Mouse (Mus musculus) urinary bladder, postnatal 25 days (tissue): Measurements from ENCODE around the gene Pwwp2b.

Experiments
- DNase-seq: peaks from one replicate; pipeline ENCODE4 v3.0.0; 2022; ENCODE audit warnings: low spot score

Pwwp2b gene

DNA sequence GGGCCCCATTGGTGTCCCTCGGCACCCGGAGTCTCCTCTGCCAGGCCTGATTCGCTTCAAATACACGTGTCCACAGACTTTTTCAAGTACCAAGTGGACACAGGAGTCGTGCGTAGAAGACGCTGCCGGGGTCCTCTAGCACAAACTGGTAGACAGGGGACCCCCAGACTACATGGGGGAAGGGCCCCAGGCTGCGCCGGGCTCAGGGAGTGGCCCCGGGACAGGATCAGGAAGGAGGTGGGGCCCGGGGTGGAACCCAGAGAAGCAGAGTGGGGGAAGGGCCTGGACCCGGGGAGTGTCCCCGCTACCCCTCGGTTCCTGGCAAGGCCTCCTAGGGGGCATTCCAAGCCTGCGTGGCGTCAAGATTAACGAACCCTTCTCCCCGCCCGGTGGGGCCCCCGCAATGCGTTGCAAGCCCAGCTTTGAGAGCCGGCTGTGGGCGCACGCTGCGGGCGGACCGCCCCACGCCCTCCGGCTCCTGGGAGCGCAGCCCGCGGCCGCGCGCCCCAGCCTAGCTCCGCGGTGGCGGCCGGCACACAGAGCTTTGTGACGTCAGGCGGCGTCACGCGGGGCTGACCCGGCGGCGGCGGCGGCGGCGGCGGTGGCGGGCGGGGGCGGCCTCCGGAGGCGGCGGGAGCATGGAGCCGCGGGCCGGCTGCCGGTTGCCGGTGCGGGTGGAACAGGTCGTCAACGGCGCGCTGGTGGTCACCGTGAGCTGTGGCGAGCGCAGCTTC is at the start of gene Pwwp2b:
Gene Pwwp2b (plus strand): TSS at position 602 of the 734 bp plus-strand sequence.
- peak; percentile 82 for DNase-seq

DNA sequence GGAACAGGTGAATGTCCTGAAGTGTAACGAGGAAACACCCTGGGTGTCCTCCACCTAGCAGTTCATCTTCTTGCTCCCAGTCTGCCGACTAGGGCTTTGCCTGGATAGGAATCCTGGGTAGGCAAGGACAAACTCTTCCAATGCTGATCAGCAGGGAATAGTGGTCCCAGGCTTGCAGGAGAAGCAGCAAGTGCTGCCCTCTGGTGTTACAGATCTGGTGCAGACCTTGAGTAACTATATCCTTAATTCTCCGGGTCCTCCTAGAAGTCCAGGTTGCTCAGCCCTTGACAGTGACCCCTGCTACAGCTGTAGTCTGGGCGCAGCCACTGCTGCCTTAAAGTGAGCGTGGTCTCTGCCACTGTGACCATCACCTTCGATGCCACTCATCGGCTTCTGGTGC is 48.2 kb upstream of the Pwwp2b start:
- peak; percentile 40 for DNase-seq

DNA sequence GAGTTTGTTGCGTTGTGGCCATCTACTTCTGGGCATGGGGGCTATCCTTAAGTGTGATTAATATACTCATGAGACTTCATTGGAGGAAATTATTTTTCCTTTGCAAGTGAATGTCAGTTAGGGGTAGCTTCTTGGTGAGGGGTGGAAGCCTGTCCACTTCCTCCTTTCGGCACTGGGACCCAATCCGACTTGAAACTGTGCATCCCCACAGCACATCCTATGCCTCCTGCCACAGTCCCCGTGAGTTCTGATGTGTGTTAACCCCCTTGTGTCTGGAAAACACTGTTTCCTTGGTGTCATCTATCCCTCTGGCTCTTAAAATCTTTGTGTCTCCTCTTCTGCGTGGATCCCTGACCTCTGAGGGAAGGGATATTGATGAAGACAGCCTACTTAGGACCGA is 47.1 kb upstream of the Pwwp2b start:
- no peak for DNase-seq

DNA sequence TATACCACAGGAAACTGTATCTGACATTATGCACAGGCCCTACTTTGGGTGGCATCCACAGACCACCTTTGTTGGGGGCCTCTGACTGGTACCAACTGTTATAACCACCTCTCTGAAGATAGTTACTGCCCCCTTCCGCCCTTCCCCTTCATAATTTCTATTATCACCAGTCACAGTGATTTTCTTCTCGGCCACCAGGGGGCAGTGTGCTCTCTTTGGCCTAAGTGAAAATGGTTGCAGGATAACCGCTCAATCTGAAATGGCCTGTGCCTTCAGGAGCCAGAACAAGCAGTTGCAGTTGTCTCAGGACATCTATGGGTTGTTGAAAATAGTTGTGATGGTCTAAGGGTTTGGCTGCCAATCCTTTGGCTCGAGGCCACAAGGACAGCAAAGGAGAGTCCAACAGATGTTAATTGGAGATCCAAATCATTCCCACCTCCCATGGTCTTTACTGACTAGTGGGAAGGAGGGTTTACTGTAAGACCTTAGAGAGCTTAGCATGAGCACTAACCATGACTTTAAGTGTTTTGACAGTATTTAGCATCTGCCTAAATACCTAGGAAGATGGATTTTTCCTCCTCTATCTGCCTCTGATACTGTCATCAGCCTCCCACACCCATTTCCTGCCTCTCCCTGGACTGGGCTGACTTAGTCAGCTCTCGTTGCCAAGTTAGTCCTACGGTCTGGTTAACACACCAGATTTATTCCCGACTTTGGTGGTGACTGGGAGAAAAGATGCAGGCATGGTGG is 40.1 kb upstream of the Pwwp2b start:
- peak; percentile 53 for DNase-seq

DNA sequence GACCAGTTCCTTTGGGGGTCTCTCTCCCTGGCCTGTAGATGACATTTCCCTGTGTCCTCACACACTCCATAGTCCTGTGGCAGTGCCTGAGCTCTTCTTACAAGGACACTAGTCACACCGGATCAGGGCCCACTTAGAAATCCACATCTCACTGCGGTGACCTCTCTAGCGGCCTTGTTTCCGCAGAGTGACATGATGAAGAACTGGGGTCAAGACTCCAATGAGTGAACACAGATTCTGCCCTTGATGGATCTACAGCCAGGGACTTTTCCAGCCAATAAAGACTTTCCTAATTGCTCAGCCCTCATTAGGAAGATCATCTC is 39.5 kb upstream of the Pwwp2b start:
- DNase-seq: no peak

DNA sequence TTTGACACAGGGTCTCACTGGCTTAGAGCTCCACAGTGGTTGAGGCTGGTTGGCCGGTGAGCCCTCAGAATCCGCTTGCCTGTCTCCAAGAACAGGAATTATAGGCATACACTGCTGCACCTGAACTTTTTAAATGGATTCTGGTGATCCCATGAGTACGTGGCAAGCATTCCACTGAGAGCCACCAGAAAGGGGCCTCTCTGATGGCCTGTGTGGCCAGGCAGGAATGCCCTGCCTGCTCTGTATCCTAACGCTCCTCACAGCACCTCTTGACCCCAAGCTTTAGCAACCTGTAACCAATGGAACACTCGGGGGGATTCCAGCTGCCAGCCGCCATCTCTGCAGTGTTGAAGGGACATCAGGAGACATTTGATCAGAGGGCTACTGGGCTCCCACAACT is 36.5 kb upstream of the Pwwp2b start:
- DNase-seq: no peak

DNA sequence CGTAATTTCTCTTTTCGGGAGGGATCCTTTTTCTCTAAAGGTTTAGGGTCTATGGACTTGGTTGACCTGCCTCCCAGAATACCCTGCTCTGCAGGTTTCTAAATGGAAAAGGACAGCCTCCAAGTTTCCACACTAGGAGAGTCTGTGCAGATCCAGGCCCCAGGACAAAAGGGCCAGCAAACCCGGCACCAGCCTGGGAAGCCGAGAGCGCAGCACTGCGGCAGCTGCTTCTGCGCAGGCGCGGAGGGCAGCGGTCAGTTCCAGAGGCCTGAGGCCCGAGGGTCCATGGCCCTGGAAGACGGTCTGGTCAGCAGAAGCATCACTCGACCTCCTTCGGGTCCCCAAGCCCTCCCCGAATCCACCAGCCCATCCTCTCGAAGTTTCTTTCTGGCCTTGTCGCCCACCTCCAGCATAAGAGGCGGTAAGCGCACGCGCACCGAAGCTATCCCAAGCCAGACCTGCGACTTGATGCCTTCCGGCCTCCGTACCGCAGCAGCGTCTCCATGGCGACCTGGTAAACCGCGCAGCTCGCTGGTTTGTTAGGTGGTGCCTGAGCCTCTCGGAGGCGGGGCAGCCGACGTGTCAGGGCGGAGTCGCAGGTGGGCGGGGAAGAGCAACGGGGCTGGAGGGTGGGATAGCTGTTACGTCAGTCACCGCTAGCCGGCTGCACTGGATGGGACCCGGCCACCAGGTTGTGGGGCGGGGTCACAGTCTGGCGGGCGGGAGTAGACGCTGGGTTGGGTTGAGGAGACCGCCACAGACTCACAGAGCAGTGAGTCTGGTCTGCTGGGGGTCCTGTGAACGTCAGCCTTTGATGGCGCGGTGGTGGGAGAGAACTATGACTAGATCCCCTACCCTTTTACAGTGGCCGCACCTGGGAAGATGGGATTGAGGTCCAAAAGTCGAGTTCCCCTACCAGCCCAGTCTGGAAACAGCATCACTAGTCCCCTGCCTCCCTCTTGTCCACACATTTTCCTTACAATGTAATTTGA is 35.2 kb upstream of the Pwwp2b start, which contains the start of the genes Lrrc27 and Stk32c:
Gene Lrrc27 (plus strand): TSS at position 235 of the 992 bp plus-strand sequence.
Gene Stk32c (minus strand): TSS at position 554 of the 992 bp plus-strand sequence.
- DNase-seq: peak; percentile 96

DNA sequence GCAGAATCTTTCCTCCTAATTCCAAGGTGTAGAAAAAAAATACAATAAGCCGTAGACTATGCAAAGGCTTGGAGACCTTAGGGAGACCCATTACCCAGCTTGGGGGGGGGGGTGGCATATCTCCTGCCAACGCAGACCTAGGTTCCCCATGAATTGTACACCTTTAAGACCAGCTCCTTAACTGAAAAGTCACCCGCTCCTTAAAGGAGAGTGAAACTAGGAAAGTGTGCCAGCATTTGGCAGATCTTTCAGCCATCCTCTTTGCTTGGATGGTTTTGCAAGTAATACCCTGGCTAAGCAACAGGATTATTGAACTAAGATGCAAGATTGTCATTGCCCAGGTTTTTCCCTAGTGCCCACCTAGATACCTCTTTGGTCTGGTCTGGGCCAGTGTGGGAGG is 34.5 kb upstream of the Pwwp2b start:
- DNase-seq: no peak

DNA sequence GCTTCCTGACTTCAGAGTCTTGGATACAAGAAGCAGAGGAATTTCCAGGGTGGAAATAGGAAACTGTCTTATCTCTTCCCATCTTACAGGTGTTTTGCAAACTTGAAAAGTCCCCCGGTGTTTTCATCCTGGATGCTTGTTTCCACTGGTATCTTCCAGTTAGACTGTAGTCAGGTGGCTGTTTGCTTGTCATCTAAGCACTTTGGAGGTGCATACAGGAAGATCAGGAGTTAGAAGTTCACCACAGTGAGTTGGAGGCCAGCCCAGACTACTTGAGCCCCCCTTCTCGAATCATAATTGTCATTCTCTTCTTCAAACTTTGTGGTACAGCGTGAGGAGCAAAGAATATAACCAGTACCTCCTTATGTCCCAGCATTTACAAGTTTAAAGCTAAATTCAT is 34.1 kb upstream of the Pwwp2b start:
- DNase-seq: no peak

DNA sequence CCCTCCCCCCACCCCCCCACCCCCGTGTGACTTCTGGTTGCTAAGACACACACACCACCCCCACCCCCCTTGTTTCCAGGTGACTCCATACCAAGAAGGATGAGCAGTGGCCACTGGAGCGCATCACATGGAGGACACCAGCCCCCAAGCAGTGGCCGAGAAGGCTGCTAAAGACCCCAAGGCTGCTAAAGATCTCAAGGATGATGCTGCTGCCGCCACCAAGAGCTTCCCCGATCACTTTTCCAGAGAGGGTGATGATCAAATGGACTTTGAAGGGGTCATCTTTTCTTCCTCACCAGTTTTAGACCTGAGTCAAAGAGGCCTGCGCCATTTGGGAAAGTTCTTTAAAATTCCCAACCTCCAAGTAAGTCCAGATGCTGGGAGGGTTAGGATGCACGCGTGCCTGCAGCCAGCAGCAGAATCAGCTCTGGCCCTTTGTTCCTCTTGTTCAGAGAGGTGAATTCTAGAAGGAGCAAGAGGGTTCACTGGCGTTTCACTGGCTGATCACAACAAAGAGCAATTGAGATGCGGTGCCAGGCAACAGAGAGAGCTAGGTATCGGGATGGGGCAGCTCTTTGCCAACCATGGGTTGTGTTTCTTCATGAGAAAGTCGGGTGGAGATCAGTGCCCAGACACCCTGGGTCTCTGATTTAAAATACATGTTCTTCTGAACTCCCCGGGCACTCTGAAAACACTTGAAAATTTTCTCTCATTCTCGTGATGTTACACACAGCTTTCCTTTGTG is 33.5 kb upstream of the Pwwp2b start:
- no peak for DNase-seq

DNA sequence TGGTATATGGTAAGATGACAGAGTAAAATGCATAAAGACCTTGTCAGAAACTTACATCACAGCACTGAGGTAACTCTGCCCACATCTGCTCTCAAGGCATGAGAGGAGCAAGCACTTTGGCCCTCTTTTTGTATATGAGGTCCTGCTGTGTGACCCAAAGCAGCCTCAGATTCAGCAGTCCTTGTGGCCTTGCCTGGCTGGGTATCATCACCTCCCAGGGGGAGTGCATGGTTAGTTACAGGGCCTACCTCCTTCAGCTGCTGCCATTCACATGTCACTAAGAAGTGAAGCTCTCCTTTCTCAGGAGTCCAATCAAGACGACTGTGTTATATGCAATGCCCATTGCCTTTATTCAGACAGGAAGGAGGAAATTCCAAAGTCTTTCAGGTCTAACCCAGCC is 32.8 kb upstream of the Pwwp2b start:
- DNase-seq: no peak

DNA sequence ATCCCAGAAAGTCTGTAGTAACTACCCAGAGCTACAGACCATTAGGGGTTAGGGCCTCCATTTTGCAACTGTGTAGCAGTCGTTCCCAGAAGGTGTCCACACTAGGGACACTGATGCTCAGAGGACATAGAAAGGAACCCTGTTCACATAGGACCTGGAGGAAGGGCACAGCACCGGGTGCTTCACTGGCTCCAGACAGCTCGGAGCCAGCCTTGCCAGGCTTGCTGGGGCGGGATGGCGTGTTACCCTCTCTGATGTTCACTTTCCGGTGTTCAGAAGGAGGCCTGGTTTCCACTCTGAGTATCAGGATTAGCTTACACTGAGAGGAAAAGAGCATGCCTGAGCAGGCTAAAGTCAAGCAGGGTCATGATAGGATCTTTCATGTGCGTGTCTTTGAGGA is 32.3 kb upstream of the Pwwp2b start:
- no peak for DNase-seq

DNA sequence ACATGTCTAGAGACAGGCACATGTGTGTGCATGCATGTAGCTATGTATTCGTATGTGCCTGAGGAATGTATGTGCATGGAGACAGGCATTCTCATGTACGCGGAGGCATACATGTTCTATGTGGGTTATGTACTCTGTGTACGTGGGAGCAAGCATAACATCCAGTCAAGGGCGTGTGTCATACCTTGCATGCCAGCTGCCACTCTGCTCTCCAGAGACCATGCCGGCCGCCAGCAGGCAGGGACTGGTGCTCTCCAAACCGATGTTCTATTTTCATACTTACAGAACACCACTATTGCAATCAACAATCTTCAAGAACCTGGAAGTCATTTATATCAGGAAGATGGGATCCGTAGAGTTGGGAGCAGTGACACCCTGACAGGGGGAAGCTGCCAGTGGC is 31.8 kb upstream of the Pwwp2b start:
- DNase-seq: no peak

DNA sequence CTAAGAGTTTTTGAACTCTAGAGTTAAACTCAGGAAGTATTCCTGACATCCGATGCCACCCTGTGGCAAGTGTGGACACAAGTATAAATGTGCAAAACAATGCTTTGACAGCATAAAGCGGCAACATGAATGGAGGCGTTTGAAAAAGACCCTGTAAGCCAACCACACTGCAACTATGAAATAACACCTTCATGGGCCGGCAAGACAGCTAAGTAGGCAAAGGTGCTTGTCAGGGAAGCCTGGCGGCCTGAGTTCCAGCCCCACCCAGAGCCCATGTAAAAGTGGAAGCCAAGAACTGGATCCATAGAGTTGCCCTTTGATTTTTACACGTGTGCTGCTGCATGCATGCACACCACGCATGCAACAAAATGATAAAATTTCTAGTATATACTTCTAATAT is 31.2 kb upstream of the Pwwp2b start:
- DNase-seq: no peak

DNA sequence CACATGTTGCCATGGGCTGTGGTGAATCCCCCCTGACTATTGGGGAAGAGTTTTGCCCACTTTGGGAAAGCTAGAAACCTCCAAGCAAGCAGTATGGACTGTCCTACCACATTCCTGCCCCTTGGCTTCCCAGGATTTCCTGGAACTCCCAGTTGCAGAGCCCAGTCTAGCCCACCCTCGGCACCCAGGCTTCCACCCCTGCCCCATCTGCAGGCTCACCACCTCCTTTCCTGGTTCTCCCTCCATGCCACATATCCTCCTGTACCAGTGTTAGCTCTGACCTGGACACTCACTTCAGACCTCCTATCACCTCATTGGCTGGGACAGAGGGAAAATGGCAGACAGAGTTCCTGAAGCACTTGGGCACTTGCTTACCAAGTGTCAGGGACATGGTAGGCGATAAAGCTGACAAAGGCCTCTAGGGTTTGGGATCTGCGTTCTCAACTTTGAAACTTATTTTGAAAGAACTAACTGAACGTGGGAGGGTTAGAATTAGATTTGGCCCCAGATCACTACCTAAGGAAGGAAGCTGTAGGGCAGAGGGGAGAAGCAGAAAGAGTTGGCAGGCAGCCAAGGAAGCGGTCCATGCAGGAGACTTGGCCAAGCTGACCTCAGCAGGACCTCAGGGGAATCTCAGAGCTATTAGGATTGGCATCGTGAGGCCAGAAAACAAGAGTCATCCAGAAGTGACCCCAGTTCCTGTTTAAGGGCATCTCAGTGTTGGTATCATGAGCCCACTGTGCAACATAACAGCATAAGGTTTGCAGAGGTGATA is 29.5 kb upstream of the Pwwp2b start:
- DNase-seq: no peak

DNA sequence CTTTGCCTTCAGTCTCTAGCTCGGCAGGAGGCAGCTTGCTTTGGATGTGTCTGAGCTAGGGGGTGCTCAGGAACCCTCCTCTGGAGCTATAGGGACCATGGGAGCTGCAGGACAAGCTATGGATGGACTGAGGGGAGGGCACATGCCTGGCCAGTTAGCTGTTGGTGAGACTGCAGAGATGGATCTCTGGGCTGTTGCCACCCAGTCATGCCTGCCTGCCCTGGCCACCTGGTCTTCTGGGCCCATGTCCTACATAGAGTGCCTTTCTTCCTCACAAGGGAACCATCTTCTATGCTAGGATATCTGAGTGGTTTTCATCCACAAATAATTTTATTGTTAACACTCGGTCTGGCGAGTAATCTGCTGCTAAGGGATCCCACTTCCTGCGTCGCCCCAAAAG is 28.8 kb upstream of the Pwwp2b start:
- no peak for DNase-seq

DNA sequence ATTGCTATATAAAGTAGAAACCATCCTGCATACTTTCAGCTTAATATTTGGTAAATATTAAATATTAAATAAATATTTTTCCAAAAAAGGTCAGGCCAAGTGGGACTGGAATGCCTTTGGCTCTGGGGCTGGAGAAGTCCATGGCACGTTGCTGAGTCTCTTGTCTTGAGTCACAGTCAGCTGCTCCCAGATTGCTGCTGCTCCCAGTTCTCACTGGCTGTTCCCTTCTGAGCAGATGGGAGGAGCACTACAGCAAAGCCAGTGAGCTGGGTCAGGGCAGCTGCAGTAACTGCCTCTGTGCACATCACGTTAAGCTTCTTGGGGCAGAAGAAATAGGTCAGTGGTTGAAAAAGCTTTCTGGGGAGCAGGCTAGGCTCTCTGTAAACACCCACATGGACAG is 28.0 kb upstream of the Pwwp2b start:
- DNase-seq: no peak

DNA sequence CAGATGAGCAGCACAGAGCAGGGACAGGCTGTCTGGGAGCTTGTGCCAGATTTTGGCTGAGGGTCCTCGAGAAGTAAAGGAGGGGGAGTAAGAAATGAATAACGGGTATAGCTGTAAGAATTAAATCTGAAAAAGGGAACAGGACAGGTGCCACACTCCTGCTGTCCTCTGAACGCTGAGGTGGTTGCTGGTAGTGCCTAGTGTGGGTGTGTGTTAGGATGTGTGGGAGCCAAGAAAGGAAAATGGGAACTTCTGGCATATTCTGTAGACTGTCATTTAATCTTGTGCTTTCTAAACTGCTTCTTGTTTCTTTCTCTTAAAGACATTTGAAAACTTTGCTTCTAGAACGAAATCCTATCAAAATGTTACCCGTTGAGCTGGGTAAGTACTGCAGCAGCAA is 27.2 kb upstream of the Pwwp2b start:
- no peak for DNase-seq

DNA sequence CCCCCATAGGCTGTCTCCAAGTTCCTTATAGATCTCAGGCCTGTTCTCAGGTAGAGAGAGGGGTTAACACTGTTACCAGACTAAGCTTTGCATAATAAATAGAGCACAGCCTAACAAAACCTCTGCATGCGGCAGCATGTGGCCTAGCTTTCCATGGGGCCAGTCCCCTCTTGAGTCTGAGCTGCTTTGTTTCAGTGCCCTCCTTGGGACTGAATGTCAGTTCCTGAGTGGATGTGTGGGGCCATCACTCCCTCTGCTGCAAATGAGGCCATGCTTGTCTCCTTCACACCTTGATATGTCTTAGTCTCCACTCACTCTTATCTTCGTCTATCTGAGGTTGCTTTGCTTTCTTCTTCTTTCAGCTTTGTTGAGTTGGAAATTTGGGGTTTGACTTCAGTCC is 26.4 kb upstream of the Pwwp2b start:
- DNase-seq: no peak

DNA sequence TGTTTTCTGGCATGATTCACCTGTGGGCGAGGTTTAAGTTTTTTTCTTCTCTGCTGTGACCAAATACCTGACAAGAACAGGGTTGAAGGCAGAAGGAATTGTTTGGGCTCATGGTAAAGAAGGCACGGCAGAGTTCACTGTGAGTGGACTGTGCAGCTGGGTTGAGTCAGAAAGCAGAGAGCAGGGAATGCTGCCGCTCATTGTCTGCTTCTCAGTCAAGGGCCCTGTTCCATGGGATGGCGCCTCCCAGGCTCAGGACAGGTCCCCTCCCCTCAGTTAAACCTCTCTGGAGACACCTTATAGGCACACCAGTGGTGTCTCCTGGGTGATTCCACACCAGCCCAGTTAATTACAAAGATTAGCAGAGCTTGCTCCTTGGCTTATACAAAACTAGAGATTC is 25.9 kb upstream of the Pwwp2b start:
- no peak for DNase-seq

DNA sequence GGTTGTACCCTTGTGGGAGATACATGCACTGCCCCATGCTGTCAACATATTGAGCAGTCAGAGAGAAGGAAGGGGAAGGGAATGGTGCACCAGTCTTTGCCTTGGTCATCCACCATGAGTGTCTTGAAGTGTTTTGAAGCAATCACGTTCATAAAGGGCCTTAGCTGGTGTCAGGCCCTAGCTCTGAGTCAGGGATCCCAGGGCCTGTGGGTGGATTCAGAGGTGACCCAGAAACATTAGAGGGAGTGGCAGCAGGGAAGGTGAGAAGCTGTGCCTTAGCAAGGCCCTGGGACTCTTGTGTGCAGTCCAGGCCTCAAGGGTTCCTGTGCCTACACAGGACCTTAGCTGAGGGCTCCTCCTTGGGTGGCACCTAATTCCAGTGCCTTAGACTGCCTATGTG is 24.2 kb upstream of the Pwwp2b start:
- DNase-seq: no peak
